Mouse (Mus musculus) kidney, adult 8-10 months (tissue): ENCODE data around the gene Pdlim4.

Source experiments
- DNase-seq, 2 experiments: peaks; one replicate each; pipeline ENCODE4 v3.0.0; 2022

Gene Pdlim4

DNA sequence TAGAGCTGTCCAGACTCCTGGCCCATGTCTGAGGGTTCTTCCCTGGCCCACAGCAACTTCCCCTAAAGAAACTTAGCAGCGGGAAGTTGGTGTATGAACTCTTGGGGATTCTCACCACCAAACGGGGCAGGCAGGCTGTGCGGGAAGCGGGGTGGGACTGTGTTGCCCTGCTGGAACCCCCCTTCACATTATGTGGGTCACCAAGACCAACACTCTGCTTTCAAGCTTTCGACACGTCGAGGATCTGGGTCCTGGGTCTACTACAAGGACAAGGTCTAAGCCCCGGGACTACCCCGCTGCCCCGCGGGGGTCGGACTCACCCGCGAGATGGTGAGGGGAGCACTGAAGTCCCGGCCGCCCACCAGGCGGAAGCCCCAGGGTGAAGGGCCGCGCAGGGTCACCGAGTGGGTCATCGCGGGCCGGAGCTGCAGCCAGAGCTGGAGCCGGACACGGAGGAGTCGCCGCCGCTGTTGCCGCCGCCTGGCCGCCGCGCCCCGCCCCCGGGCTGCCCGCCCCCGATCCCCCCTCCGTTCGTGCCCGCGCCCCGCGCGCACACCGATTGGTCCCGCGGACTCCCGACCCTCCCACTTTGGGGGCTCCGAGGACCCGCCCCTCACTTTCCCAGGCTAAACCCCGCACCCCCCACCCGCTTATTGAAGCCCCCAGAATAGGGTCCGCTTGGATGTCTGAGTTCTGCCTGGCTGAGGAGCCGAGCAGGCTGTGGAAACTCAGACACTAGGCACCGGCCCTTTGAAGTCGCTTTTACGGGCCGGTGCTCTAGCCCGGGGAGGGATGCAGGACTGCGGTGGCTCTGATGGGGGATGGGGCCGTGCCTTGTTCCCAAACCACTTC is at the start of gene Pdlim4:
TSS of gene Pdlim4 (minus strand) at position 495 of the 852 bp plus-strand sequence.
- DNase-seq, result no peak

DNA sequence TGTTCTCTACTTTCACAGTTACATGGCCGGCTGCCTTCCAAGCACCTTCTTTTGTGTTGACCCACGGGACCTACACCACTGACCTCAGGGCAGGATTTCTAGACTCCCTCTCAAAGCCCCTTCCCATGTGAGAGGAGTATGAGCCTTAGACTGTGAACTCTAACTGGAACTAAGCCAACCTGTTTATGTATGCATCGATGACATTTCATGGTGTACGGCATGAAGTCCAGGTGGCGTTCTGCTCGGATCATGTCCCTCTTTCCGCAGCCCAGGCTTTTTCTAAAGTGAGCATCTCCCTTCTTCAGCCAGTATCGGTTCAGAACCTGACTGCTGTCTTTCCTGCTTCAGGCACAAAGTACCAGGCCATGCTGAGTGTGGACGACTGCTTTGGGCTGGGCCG is 48.3 kb upstream of the Pdlim4 start:
- no peak for DNase-seq

DNA sequence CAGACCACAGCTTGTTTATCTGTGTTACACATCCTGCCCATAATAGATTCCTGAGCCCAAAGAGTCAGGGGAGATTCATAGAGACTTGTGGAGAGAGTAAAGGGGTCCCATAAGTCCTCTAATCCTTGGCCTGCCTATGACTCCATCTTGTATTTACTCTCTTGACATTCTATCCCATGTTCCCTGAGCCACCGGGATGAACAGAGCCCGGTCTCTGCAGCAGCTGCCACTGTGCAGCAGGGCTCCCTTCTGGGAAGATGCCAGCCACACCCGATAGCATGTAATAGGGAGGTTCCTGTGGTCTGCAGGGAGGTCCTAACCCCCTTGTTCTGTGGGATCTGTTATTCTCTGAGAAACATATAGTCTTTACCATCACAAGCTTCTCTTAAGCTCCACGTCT is 47.6 kb upstream of the Pdlim4 start:
- no peak for DNase-seq

- peak in 1 of 2 experiments; percentile 60 for DNase-seq
These were observed 47.1 kb upstream of the Pdlim4 start for GRCm38 (mm10) chr11:54115911-54116310.

DNA sequence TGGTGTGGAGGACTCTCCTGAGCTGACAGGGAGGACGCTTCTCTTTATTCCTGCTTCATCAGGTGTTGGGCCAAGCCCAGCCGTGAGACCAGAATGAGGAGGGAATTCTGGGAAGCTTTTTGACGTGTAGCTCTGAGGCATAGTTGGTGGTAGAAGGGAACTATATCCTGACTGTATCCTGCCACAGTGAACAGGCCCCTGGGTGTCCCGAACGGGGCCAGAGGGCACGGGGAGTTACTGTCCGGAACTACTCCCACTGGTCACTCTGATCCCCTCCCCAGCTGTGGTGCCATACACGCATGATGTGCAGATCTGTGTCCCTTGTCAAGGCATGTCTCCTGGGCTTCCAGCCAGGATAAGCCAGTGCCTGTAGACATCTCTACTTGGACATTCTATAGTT is 46.5 kb upstream of the Pdlim4 start:
- no peak for DNase-seq

DNA sequence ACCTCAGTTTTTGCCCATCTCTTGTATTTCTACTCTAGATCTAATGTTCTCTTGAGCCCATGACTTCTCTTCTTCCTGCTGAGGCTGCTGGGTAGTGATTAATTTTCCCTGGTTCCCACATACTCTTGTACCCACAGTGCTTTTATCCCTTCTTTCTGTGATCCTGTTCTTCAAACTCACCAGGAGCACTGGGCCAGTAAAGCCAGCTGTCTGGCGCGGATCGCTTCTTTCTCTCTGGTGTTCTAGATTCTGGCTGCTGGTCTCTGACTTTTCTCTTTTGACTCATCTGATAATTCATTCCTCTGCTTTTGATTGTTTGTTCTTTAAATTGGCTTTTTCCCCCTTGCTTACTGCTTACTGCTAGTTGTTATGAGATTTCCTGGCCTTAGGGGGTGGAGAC is 45.9 kb upstream of the Pdlim4 start:
- no peak for DNase-seq

GRCm38 (mm10) chr11:54113352-54113751 is 44.5 kb upstream of the Pdlim4 start:
- no peak for DNase-seq

DNA sequence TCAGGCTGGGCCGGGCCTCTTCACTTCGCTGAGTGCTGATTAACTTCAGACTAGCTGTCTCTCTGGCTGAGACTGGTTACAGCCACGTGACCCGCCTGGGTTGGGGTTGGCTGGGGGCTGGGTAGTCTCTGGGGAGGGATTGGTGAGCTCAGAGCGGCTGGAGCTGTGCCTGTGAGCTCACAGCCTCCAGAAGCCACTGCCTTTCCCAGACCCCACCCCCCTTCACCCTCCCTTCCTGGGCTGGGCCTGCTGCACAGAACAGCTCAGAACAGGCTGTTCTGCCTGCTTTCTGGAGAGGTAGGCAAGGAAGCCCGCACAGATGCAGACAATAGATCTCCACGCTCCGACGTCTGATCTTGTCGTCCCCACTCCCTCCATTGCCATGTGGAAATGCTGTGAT is 44.1 kb upstream of the Pdlim4 start:
- DNase-seq, result peak; percentile 96 to 98

GRCm38 (mm10) chr11:54111976-54112741 is 43.3 kb upstream of the Pdlim4 start:
- DNase-seq, result peak; percentile 90

DNA sequence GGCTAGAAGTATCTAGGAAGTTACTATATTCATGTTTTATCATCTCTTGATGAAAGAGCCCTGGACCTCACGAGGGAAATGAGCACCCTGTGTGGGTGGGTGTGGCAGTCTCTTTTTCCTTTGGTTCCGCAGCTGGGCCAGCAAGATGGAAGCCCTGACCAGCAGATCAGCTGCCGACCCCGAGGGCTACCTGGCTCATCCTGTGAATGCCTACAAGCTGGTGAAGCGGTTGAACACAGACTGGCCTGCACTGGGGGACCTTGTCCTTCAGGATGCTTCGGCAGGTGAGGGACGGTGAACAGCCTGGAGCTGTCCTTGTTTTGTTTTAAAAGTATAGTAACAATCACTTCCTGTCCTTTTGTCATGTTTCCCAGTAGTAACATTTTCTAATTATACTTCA is 42.5 kb upstream of the Pdlim4 start:
- no peak for DNase-seq

DNA sequence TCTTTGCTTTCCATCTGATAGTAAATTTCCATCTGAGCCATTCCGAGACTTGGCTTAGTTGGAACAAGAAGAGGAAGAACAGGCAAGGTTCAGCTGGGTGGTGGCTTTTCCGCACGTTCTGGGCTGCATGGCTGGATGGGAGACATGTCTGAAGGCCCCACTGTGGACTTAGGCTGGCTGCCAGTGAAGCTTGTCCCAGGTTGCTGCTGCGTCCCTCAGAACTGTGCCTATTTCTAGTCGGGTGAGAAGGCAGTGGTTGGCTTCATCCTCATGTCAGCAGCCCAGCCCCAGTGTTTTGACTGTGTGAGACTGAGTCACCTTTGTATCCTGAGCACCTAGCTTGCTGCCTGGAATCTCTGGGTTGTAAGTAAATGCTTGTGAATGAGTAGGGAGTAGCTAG is 40.1 kb upstream of the Pdlim4 start:
- peak; percentile 49 to 60 for DNase-seq

GRCm38 (mm10) chr11:54108131-54108530 is 39.3 kb upstream of the Pdlim4 start:
- DNase-seq, result no peak

GRCm38 (mm10) chr11:54107239-54107638 is 38.4 kb upstream of the Pdlim4 start:
- DNase-seq, result no peak

GRCm38 (mm10) chr11:54106676-54107075 is 37.9 kb upstream of the Pdlim4 start:
- DNase-seq, result peak; percentile 78 to 85

DNA sequence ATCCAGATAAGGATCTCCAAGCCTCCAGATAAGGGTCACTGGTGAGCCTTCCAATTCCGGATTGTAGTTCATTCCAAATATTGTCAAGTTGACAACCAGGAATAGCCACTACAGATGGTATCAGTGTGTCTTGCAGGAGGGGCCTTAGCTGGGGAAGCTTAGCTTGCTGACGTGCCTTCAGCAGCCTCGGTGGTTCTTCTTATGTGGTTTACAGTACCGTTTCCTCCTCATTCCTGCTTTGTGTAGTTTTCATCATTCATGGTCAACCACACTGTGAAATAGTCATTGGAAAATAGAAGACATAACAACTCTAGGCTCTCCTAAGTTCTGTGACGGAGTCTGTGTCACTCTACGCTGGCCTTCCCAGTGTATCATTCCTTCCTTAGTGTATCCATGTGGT is 36.2 kb upstream of the Pdlim4 start:
- DNase-seq, result no peak

DNA sequence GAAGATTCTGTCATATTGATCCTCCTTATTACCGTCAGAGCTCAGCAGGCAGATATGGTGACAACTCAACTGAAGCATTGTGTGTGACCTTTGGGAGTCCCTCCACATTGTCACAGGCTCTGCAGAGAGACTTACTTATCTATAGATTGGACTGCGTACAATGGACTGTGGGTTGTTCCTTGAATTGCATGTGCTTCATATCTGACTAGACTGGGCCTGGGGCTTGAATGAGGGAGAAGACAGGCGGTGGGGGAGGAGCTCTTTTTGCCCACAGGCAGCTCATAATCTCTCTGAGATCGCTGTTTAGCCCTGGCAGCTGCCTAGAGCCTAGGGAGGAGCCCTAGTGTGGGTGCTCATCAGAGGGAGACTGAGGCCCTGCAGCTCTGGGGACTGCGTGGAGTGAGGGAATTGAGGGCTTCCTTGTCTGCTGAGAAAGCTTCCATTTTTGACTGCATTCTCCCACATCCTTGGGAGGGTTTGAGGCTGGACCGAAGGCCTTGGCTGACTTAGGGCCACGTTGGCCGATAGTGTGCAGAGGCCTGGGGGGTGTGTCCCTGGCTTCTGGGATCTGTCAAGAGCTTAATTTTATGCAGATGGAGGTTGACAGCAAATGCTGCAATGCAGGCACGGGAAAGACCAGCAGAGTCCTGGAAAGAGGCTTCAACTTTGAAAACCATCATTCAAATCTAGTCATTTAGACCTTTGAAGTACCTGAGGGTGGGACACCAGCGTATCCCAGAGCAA is 34.1 kb upstream of the Pdlim4 start:
- DNase-seq, result no peak

- DNase-seq, result no peak
These were observed 32.9 kb upstream of the Pdlim4 start for GRCm38 (mm10) chr11:54101701-54102100.

- peak; percentile 59 to 74 for DNase-seq
These were observed 32.1 kb upstream of the Pdlim4 start for GRCm38 (mm10) chr11:54100692-54101591.

DNA sequence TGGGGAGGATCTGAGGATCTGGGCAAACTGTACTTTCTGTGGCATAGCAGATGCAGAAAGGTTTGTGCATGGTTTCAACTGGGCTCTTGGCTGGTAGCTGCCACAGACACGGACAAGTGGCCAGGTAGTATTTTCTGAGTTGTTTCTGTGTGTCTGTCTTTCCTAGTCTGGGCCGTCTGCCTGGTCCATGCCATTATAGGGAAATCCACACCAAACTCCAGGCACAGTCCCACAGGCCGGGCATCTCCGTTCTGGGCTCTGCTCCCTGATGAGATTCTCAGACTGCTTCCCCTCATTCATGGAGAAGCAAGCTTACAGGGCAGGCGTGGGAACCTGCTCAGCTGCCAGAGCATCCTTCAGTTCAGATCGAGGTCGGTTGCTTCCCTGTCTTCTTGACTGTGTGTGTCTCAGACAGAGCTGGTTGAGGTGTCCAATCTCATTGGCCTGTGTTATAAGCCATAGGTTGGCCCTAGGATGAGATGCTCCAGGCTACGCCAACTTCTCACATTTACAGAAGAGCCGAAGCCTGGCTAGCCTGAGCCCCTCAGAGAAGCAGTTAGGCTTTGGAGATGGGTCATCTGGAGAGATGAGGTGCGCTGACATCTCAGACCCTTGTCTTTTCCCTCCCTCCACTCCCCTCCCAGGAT is 31.4 kb upstream of the Pdlim4 start, which contains the start of gene P4ha2:
TSS of gene P4ha2 (plus strand) at position 51 of the 647 bp plus-strand sequence.
- no peak for DNase-seq

DNA sequence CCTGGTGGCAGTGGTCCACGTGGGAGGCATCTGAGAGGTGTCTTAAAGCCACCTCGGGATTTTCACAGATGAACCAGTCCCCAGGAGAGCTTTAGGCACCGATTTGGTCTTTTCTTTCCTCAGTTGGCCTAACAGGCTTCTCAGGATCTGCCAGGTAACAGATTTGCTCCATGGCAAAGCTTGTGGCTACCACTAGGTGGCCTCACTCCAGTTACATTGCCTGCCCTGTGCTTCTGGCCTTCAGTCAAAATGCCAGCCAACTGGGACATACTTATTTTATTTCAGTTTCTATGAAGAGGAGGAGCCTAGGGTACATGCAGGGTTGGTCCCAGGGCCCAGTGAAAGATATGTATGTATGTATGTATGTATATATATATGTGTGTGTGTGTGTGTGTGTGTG is 24.2 kb upstream of the Pdlim4 start:
- DNase-seq, result peak; percentile 49 to 65

GRCm38 (mm10) chr11:54092188-54092587 is 23.4 kb upstream of the Pdlim4 start:
- no peak for DNase-seq

- no peak for DNase-seq
These were observed 22.9 kb upstream of the Pdlim4 start for GRCm38 (mm10) chr11:54091726-54092125.
